Mouse (Mus musculus) heart, embryonic 12.5 days (tissue): Measurements from ENCODE around the gene Dcakd. TPM values are rescaled to one million over a fixed set of nuclear protein-coding genes. Genes with fewer than 3 reads are reported as not detected.
A peak's percentile ranks its signal among the peaks of the same experiment; 100 is the strongest.

Source experiments
- ATAC-seq: fragments of 200-750 bp; cut with Nextera tagmentation; 2 replicates; pipeline ENCODE4 v1.8.0; 2017; ENCODE audit warnings: moderate TSS enrichment, moderate library complexity; ENCODE audit not compliant: insufficient number of reproducible peaks, low FRiP score
- H3K27ac ChIP-seq: fragments of 300-500 bp; sonication (generic); 2 replicates; pipeline ENCODE4 v1.5.1; 2016; ENCODE audit warnings: mild to moderate bottlenecking, moderate library complexity; ENCODE audit not compliant: poor library complexity, severe bottlenecking
- H3K27me3 ChIP-seq: fragments of 300-500 bp; sonication (generic); replicated peaks from 2 replicates; pipeline ENCODE4 v1.6.1; 2016; ENCODE audit warnings: mild to moderate bottlenecking, moderate library complexity
- H3K36me3 ChIP-seq: fragments of 300-500 bp; sonication (generic); 2 replicates; pipeline ENCODE4 v1.6.1; 2016; ENCODE audit warnings: mild to moderate bottlenecking, moderate library complexity
- H3K4me1 ChIP-seq: fragments of 300-500 bp; sonication (generic); replicated peaks from 2 replicates; pipeline ENCODE4 v1.6.1; 2016; ENCODE audit warnings: mild to moderate bottlenecking
- H3K4me2 ChIP-seq: fragments of 300-500 bp; sonication (generic); 2 replicates; pipeline ENCODE4 v1.6.1; 2016; ENCODE audit warnings: mild to moderate bottlenecking, moderate library complexity
- H3K4me3 ChIP-seq: fragments of 300-500 bp; sonication (generic); 2 replicates; pipeline ENCODE4 v1.5.1; 2016; ENCODE audit warnings: mild to moderate bottlenecking
- H3K9ac ChIP-seq: fragments of 300-500 bp; sonication (generic); 2 replicates; pipeline ENCODE4 v1.6.1; 2016; ENCODE audit warnings: mild to moderate bottlenecking, moderate library complexity
- H3K9me3 ChIP-seq: fragments of 300-500 bp; sonication (generic); replicated peaks from 2 replicates; pipeline ENCODE4 v1.6.1; 2016; ENCODE audit warnings: mild to moderate bottlenecking, moderate library complexity
- whole genome bisulfite sequencing: fragments of 180-500 bp; shearing (Covaris S2); methylation state at CpG from one replicate; pipeline ENCODE4 v1.1.7; 2016; 5-methylcytosine and 5-hydroxymethylcytosine counted together
- polyA plus RNA-seq: library from polyadenylated mRNA; unstranded; fragments of >200 nt; fragmentation: Nextera tagmentation; extraction: Ambion mirVana; gene quantifications from 2 replicates; pipeline ENCODE4 v1.2.1, GENCODE M21; 2016

The Dcakd gene
- polyA plus RNA-seq, 1 experiment from 2014 or later: 94.1 TPM

DNA sequence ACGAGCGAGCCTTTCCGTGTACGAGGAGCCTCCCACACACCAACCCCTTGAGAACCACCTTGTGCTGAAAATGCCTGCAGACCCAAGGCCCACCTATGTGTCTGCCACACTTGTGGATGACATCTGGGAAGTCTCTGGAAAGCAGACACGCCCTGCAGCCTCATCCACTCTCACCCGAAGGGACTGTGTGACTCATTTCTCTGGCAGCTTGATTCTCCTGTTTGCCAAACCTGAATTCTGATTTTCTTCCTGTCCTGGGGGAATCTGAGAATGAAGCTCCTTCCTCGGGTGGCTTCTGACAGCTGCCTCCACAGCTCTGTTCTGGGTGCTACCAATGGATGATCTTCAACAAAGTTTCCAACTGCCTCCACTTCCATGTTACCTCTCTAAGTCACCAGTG, 31.7 kb downstream of the Dcakd start:
- peaks cover 51% of the 10 kb centered on the region for H3K36me3 ChIP-seq
- H3K4me1 ChIP-seq: peaks cover 50% of the 10 kb centered on the region
- no peak overlapping the region for H3K27ac ChIP-seq
- peaks cover 12% of the 10 kb centered on the region for H3K27me3 ChIP-seq
- no peak overlapping the region for H3K9ac ChIP-seq
- no peaks in the 10 kb centered on the region for H3K9me3 ChIP-seq
- no peak for ATAC-seq
- no peak overlapping the region for H3K4me3 ChIP-seq
- H3K4me2 ChIP-seq: no peak overlapping the region
- WGBS: 79% methylated on average over 7 of the region's 7 CpGs

DNA sequence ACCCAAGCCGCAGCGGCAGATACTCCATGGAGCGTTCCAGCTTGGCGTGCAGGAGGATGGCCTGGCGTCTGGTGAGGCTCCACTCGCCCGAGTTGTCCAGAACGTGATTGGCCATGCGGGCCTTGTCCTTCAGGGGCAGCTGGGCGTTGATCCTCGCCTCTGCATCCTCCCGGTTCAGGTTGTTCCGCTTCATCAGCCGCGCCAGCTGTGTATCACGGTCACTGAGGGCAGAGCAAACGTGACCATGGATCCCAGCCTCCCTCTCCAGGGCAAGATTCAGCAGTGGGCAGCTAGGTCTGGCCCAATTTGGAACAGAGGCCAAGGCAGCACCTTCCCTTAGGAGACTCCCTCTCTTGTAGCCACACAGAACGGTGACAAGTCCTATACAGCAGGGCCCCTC, 33.2 kb downstream of the Dcakd start:
- Histone ChIP-seq H3K4me1 (peaks cover 46% of the 10 kb centered on the region), H3K9ac (no peak overlapping the region), H3K27me3 (peaks cover 24% of the 10 kb centered on the region), H3K4me2 (no peak overlapping the region), H3K36me3 (peaks cover 48% of the 10 kb centered on the region), H3K9me3 (no peaks in the 10 kb centered on the region), H3K4me3 (no peak overlapping the region), H3K27ac (no peak overlapping the region)
- 90% methylated on average over 18 of the region's 18 CpGs for WGBS
- ATAC-seq: no peak

DNA sequence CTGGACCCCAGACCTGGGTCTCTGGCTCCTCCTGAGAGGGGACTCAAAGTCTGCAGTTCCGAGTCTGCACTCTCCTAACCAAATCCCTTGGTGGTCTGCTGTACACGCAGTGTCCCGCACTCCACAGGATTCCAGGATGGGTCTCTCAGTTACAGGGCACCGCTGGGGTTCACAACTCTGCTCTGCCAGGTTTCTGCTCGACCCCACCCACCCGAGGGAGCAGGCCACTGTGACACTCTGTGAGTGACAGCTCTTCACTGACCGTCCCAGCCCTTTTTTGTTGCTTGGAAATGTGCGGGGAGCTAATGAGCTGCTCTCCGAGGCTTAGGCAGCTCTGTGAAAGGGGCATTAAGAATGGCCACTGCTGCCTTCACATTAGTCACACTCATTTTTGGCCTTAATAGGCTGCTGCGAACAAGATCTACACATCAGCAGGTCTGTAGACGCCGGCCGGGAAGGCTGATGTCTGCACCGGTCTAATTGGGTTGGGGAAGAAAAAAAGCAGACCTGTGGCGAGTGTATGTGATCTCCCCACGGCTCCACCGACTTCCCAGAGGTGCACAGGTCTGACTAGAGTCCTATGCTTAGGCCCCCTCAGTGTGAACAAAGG, 34.6 kb downstream of the Dcakd start:
- Histone ChIP-seq H3K27me3 (peaks cover 36% of the 10 kb centered on the region), H3K4me2 (no peak overlapping the region), H3K27ac (no peak overlapping the region), H3K36me3 (peaks cover 42% of the 10 kb centered on the region), H3K4me1 (peaks cover 32% of the 10 kb centered on the region), H3K9me3 (no peaks in the 10 kb centered on the region), H3K4me3 (no peak overlapping the region), H3K9ac (no peak overlapping the region)
- 58% methylated on average over 17 of the region's 17 CpGs for WGBS
- no peak for ATAC-seq

DNA sequence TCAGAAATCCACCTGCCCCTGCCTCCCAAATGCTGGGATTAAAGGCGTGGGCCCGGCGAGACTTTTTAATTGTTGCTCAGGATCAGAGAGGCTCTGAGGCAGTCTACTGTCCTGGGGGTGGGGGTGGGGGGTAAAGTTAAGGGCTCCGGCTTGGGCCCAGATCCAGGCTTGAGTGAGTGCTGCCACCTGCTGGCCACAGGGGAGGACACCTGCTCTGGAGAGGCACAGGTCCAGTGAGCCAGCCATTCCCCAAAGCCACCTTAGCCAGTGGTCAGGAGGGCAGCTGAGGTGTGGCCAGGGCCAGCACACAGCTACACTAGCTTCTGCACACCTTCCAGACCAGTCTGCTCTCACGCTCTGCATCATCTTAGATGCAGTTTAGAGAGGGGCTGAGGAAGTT, 35.2 kb downstream of the Dcakd start:
- no peak overlapping the region for H3K4me3 ChIP-seq
- 0 out of 2 replicates have a peak, but pooled peaks have one; percentile 16 for ATAC-seq
- no peaks in the 10 kb centered on the region for H3K9me3 ChIP-seq
- H3K36me3 ChIP-seq: peaks cover 40% of the 10 kb centered on the region
- H3K9ac ChIP-seq: no peak overlapping the region
- H3K27me3 ChIP-seq: peaks cover 42% of the 10 kb centered on the region
- H3K4me2 ChIP-seq: no peak overlapping the region
- no peak overlapping the region for H3K27ac ChIP-seq
- WGBS: 6% methylated on average over 5 of the region's 5 CpGs
- H3K4me1 ChIP-seq: peaks cover 26% of the 10 kb centered on the region

DNA sequence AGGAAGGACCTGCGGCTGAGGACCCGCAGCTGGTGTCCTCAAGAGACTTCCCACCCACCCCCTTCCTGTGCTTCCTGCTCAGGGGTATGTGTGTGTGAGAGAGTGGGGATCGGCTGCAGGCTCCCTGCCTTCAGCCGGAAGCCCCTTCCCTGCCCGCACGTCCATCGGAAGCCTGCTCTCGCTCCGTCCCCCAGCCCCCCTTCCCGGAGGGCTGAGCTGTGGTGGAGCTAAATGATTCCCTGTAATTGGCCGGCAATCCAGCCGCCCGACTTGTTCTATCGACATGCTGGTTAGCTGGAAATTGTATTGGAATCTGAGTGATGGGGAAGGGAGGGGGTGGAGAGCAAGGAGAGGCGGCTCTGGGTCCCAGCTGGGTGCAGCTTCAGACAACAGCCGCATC, 36.5 kb downstream of the Dcakd start:
- Histone ChIP-seq H3K36me3 (peaks cover 30% of the 10 kb centered on the region), H3K9me3 (no peaks in the 10 kb centered on the region), H3K4me3 (peak overlapping the region; percentile 31), H3K4me2 (peak overlapping the region; percentile 58), H3K27me3 (peaks cover 51% of the 10 kb centered on the region), H3K27ac (no peak overlapping the region), H3K4me1 (peaks cover 16% of the 10 kb centered on the region), H3K9ac (peak overlapping the region; percentile 61)
- WGBS: 3% methylated on average over 16 of the region's 16 CpGs
- no peak for ATAC-seq

DNA sequence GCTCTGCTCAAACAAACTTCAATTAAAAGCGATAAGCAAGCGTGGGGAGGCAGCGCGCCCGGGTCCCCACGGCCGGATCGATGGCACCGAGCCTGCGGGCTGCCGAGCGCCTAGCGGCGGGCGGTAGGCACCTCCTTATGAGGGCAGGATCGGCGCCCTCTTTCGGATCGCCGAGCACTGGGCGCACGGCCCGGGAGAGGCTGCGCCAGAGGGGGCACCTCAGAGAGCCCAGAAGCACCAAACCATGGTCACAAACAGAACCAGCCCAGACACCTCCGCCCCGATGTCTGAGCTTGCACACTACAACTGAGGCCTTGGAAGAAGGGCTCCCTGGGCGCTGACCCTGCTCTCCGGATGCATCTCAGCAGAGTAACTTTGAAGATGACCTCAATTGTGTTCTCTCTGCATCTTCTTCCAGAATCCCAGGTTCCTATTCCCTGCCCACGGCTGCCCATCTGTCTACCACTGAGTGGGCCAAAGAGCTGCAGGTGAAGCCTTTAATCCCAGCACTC, 37.9 kb downstream of the Dcakd start:
- Histone ChIP-seq H3K9me3 (no peaks in the 10 kb centered on the region), H3K4me1 (peaks cover 16% of the 10 kb centered on the region), H3K27ac (no peak overlapping the region), H3K36me3 (peaks cover 15% of the 10 kb centered on the region), H3K4me2 (peak overlapping the region; percentile 76), H3K9ac (peak overlapping the region; percentile 61), H3K27me3 (peaks cover 54% of the 10 kb centered on the region), H3K4me3 (peak overlapping the region; percentile 44)
- WGBS: 2% methylated on average over 29 of the region's 29 CpGs
- ATAC-seq: 0 out of 2 replicates have a peak, but pooled peaks have one; percentile 30

DNA sequence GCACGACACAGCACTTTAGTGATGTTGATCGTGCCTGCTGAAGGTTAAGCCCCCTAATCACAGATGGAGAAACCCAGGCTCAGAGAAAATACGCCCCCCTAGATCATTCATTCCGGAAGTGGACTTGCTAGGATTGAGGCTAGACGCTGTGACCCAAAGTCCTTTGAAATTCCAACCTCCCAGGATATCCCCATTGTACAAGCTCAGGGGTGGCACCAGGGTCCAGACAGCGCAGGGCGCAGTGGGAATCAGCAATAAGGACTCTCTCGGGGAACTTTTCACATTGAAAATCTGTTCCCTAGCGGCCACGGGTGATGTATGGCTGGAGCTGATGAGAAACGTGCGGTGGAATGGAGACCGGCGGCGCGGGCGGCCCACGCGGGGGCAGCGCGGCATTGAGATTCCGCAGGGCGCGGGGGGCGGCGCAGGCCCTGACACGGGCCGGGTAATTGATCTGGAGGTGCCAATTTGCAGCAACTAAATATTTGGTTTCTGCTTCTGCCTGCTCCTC, 38.4 kb downstream of the Dcakd start:
- peaks cover 54% of the 10 kb centered on the region for H3K27me3 ChIP-seq
- no peak for ATAC-seq

DNA sequence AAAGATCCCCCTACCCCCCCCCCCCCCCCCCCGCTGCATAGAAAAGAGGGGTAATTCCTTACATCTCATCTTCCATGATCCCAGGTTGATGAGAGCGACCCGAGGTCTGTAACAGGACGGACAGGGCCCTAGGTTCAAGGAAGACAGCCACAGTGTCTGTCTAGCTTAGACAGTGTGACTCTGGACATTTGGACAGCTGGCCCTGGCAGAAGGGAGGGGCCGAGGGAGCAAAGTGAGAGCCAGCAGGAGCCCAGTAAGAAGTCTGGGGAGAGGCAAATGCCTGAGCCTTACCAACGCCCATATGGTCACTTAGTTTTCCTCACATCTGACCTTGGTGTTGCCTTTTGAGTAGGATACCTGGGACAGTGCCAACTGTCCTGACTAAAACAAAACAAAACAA, 43.0 kb downstream of the Dcakd start:
- Histone ChIP-seq H3K4me1 (peaks cover 5% of the 10 kb centered on the region; the same call in 1 of the 2 replicates), H3K27me3 (peaks cover 38% of the 10 kb centered on the region), H3K9me3 (no peaks in the 10 kb centered on the region), H3K9ac (no peak overlapping the region), H3K27ac (no peak overlapping the region), H3K36me3 (no peaks in the 10 kb centered on the region), H3K4me3 (no peak overlapping the region), H3K4me2 (no peak overlapping the region)
- WGBS: 56% methylated on average over 6 of the region's 6 CpGs
- ATAC-seq: no peak

More for the DNA sequence above, 38.4 kb downstream of the Dcakd start:
- H3K9me3 ChIP-seq: no peaks in the 10 kb centered on the region
- H3K4me2 ChIP-seq: peak overlapping the region; percentile 76
- peaks cover 10% of the 10 kb centered on the region for H3K36me3 ChIP-seq
- H3K4me3 ChIP-seq: peak overlapping the region; percentile 44
- WGBS: 9% methylated on average over 28 of the region's 28 CpGs
- H3K4me1 ChIP-seq: peaks cover 16% of the 10 kb centered on the region
- peak overlapping the region; percentile 61 for H3K9ac ChIP-seq
- no peak overlapping the region for H3K27ac ChIP-seq

DNA sequence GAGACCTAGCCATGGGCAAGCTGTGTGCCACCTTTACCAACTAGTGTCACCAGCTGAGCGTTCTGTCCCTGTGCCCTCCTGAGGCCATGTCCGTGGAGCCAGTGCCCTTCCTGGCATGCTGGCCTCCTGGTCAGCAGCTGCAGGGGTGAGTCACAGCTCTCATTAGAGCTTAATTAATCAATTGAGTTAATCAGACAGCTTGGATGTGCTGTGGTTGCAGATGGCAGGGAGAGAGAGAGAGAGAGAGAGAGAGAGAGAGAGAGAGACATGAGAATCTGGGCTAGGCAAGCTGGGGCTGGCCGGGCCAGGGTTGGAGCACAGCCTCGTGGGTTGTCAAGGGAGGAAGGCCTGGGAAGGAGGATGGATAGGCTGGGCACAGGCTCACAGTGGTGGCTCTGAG, 43.5 kb downstream of the Dcakd start:
- no peak for ATAC-seq
- H3K27ac ChIP-seq: no peak overlapping the region
- H3K4me1 ChIP-seq: 0 out of 2 replicates have a peak, but pooled peaks cover 4% of the 10 kb centered on the region
- H3K9ac ChIP-seq: no peak overlapping the region
- H3K4me3 ChIP-seq: no peak overlapping the region
- 63% methylated on average over 4 of the region's 4 CpGs for WGBS
- no peaks in the 10 kb centered on the region for H3K36me3 ChIP-seq
- H3K4me2 ChIP-seq: no peak overlapping the region
- no peaks in the 10 kb centered on the region for H3K9me3 ChIP-seq
- H3K27me3 ChIP-seq: peaks cover 36% of the 10 kb centered on the region

DNA sequence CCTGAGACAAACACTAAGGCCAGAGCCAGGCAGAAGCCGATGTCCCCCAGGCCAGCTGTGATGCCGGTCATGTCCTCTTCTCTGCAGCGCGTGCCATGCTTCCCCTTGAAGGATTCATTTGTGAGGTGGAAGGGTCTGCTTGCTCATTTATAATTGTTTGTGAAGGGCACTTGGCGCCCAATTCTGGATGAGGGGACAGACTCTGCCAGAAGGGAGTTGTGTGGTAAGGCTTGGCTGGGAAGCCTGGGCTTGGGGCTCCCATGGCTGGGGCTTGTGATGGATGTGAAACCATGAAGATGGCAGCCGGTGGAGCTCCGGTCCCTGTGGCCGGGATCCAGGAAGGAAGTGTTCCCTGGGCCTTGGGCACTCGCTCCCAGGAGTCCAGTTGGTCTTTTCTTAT, 44.0 kb downstream of the Dcakd start:
- H3K9me3 ChIP-seq: no peaks in the 10 kb centered on the region
- WGBS: 81% methylated on average over 9 of the region's 9 CpGs
- H3K9ac ChIP-seq: no peak overlapping the region
- no peak for ATAC-seq
- no peaks in the 10 kb centered on the region for H3K36me3 ChIP-seq
- no peak overlapping the region for H3K4me3 ChIP-seq
- no peak overlapping the region for H3K4me2 ChIP-seq
- no peak overlapping the region for H3K27ac ChIP-seq
- H3K27me3 ChIP-seq: peaks cover 31% of the 10 kb centered on the region
- 0 out of 2 replicates have a peak, but pooled peaks cover 4% of the 10 kb centered on the region for H3K4me1 ChIP-seq

DNA sequence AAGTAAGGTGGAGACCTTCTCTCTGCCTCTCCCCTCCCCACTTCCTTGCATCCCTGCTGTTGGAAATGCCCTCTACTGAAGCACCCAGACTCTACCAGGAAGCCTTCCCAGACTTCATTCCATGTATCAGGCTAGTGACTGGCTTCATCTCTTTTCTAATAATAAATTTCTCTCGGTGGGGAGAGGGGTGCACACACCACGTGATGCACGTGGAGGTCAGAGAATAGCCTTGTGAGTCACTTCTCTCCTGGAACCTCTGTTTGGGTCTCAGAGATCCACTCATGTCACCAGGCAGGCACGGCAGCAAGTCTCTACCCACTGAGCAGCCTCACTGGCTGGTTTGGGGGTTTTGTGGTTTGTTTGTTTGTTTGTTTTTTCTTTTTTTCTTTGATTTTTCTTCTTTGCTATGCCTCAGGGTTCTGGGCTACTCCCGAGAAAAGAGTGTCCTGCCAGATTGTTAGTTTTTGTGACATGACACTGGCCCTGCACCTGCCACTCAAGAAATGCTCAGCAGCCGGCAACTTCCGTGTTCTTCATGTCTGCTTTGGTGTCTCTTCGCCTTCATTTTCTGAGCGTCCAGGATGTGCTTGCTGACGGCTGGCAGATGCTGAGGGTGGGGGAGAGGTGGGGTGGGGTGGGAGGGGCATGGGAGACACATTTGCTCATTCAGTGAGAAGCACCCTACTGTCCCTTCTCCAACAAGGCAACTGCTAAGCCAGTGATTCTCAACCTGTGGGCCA, 46.8 kb downstream of the Dcakd start:
- H3K4me3 ChIP-seq: no peak overlapping the region
- no peak overlapping the region for H3K9ac ChIP-seq
- no peaks in the 10 kb centered on the region for H3K9me3 ChIP-seq
- no peak for ATAC-seq
- no peak overlapping the region for H3K4me2 ChIP-seq
- no peaks in the 10 kb centered on the region for H3K36me3 ChIP-seq
- H3K4me1 ChIP-seq: peaks cover 16% of the 10 kb centered on the region; the same call in 1 of the 2 replicates
- H3K27me3 ChIP-seq: peaks cover 8% of the 10 kb centered on the region
- H3K27ac ChIP-seq: no peak overlapping the region
- WGBS: 52% methylated on average over 10 of the region's 10 CpGs
